Mouse (Mus musculus): ENCODE measurements around the gene Gnb1l. TPM values are rescaled to one million over a fixed set of nuclear protein-coding genes. Genes with fewer than 3 reads are reported as not detected.

The Gnb1l gene
- total and polyA plus RNA-seq, 3 experiments, result 4.4 to 15.5 (median 7.8) TPM

- DNase-seq, result no peak
Observed at GRCm38 (mm10) chr16:18586906-18587546, 88.5 kb downstream of the Gnb1l start.

DNA sequence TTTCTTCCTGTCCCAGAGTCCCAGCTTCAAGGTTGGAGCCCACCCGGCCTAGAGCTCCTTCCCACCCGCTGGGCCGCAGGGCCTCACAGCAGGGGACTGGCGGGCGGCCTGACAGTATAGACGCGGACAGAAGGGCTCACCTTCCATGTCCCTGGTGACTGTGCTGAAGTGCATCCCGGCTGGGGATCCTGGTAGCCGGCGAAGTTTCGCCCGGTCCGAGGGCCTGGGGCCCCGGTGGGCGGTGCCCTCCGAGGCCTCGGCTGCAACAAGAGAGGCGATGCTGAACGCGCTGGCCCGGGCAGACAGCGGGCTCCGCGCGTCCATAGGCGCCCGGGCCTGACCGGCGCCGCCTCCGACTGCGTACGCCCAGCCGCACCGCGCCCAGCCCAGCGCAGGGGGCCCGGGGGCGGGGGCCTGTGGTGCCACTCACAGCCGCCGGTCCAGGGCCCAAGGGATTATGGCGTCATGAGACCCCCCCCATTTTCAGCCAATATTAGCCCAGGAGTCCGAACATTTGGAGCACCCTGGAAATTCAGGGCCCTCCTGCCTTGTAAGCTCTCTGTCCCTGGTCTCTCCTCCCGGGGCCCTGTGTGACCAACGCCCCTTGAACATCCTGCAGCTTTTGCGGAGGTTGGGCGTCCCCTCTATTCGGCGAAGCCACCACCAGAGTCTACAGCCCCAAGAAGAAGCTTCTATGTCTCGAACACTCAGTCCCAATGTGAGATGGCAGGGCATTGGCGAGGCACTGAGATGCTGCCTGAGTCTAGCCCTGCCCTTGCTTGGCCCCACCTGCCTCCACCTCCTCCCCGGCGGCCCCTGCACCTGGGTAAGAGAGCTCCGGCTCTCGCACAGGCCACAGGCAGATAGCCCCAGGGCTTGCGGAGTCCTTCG, 89.6 kb downstream of the Gnb1l start:
- no peak for DNase-seq

- no peak for DNase-seq
Observed at GRCm38 (mm10) chr16:18588738-18589055, 90.2 kb downstream of the Gnb1l start.

DNA sequence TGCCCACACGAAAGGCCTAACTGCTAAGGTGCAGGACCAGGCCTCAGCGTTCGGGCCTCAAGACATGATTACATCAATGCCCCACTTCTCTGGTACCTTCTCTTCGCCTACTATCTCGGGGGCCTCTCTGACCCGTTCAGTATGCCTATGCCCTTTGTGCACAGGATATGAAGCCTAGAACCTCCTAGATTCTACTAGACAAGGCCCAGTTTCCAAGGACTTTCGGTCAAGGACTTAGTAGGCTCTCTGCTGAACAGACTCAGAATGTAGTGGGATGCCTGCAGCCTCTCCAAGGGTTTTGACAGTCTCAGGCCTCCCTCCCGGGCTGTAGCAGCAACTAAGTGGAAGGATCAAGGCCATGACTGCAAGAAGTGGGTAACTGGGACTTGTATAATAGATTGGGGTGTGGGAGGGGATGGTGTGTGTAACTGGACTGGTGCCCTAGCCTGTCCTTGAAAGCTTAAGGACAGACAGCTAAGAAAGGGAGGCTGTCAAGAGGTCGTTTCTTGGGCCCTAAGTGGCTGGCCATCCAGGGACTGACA, 90.6 kb downstream of the Gnb1l start:
- DNase-seq, result no peak

DNA sequence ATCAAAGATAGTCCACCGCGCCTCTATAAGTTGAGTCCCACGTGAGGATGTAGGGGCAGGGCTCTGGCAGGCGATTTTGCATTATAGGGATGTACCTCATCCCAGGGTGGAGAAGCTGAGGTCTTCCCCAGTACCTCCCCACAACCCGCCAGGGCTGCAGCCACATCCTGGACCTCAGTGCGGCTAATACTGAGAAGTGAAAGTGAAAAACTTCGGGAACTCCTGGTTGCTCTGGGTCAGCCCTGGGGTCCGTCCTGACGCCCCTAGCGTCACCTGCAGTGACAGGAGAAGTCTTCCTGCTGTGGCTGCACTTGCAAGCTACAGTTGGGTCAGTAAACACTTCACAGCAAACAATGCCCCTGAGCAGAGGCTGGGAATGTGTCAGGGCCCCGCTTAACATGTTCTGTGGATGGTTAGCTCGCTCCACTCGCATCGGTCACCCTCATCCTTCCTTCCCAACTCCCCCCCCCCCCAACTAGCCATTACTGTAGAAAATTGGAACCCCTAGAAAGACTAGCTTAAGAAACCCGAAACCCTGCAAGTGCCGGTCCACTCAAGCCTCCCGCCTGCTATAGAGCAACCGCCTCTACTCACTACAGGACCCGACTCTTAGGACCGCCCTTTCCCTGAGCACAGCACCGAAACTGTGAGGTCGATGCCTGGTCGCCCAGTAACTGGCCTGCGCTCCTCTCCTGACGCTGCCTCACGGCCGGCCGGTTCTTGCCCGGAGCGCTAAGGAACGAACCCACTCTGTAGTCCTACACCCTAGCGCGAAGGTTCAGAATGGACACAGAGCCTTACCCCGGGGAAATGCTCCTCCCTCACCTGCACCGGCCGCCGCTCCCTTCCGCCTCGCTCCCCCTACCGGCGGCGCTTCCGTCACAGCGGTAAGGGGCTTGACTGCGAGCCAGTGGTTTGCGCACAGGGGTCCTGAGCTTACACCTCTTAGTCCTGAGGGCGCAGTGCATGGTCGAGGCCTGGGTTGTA, 91.6 kb downstream of the Gnb1l start, which contains the start of gene Tbx1:
Gene Tbx1 (minus strand): TSS at position 868 of the 987 bp plus-strand sequence.
- no peak for DNase-seq

DNA sequence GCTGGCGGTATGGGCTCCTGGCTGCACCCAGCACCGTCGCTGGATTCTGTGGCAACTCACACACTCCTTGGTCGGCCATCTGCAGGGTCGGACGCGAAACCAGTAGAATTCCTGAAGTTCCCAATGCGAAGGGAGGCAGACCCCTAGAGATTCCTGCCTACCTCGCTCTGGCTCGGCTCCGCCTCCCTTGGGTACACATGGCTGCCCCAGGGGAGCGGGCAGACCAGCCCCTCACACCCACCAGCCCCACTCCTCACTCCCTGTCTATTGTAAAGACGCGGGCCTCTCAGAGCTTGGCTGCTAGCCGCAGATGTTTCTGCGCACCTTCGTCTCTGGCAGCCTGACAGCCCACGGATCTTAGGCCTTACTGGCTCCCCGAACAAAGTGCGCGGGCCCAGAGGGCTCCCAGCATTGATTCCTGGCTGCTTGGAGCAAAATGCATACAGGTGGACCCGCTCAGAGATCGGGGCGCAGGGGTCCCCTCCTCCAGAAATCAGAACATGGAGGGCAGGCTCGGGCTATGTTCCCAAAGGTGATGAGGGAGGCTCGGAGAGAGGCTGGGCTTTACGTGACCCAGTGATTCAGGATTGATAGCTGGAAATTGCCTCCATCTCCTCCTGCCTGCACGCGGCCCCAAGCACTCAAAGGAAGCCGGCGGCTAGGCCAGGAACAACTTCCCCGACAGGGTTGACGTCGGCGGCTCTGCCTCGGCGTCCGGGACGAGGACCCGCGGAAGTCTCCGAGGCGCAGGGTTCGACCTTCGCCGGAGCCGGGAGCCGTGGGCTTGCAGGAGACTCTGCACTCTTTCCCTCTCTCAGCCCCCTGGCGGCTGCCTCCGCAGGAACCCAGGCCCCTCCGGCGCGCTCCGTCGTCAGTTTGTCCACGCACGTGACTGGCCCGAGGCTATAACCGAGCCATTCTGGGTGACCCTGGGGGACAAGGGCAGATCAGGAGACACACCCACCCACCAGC, 92.8 kb downstream of the Gnb1l start:
- no peak for DNase-seq

DNA sequence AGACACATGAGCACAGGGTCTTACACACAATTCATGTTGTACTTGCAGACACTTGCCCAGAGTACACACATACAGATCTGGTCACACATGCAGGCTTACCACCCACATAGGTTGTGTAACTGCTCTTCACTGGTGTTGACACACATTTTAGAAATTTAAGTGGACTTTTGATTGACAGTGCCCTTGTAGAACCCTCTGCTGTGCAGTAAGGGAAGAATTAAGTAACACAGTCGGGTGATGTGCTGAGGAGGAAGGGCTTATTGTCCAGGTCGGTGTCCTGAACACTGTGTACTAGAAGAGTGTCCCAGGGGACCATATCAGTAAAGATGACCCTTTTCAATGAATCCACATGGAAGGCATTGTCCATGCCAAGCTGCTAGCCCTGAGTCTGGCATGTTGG, 95.4 kb downstream of the Gnb1l start:
- no peak for DNase-seq

GRCm38 (mm10) chr16:18596255-18596654, 97.7 kb downstream of the Gnb1l start:
- no peak for DNase-seq

- DNase-seq, result no peak
Observed at GRCm38 (mm10) chr16:18598006-18598405, 99.5 kb downstream of the Gnb1l start.

- no peak for DNase-seq
Observed at GRCm38 (mm10) chr16:18601447-18601846, 102.9 kb downstream of the Gnb1l start.

- DNase-seq, result peak; percentile 38
Observed at GRCm38 (mm10) chr16:18604267-18604701, 105.8 kb downstream of the Gnb1l start.

DNA sequence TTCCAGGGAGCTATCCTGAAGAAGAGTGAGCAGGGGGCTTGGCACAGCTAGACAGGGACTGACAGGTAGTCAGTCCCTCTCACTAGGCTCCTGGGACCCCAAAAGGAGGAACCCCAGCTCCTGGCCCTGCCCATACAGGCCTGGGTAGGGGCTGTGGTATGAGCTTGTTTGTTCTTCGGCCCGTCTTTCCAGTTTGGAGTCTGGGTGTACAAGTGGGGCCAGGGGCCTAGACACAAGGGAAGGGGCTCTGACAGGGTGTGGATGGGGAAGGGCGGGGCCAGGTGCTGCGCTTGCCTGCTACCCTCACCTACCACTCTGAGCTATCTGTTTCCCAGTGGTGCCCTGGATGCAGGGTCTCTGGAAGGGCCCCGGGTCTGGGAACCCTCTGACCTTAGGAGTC, 107.2 kb downstream of the Gnb1l start:
- no peak for DNase-seq

- DNase-seq, result no peak
Observed at GRCm38 (mm10) chr16:18608226-18608625, 109.7 kb downstream of the Gnb1l start.

DNA sequence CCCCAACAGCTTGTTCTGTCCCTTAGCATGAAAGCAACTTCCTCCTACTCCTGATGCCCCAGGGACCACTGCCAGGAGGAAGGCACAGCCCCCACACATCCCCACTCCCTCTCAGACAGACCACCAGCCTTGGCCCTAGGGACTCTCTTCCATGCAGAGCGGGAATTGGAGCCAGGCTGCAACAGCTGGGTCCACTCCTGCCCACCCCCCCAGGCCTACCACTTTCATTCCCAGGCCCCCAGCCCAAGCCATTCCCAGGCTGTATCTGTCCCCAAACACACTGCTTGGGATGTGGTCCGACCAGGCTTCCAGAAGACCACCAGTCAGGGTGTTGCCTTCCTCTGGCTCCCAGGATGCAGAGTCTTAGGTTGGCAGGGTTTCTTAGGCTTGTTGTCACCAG, 110.6 kb downstream of the Gnb1l start:
- DNase-seq, result no peak

DNA sequence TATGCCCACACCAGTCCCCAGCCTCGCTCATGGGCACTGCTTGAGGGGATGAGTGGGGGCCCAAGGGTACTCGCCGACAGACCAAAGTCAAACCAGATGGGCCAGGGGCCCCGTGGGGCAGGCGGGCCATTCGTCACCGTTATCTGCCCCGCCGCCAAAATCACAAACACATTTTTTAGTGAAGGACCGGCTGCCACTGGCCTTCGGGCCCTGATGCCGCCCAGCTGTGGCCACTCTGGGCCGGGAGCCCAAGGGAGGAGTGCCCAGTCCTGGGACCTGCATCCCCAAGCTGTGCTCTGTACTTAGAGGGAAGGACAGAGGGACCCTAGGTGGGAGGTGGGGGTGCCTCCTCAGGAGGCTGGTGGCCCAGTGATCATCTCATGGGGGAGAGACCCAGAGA, 113.2 kb downstream of the Gnb1l start:
- no peak for DNase-seq

- DNase-seq, result no peak
Observed at GRCm38 (mm10) chr16:18613301-18613700, 114.8 kb downstream of the Gnb1l start.
